Mouse (Mus musculus) liver, adult 2 months (tissue): ENCODE results near the gene Dydc1.

Experiments
- CTCF ChIP-seq: fragments of 200-500 bp; IDR thresholded peaks from 2 replicates; pipeline ENCODE4 v1.5.1; 2011; ENCODE audit warnings: low read depth, low read length, control low read depth
- POLR2A ChIP-seq: fragments of 200-500 bp; IDR thresholded peaks from 2 replicates; pipeline ENCODE4 v1.6.1; 2011; ENCODE audit warnings: low read length, control low read depth; ENCODE audit not compliant: insufficient read depth; ENCODE audit errors: extremely low read depth

DNA sequence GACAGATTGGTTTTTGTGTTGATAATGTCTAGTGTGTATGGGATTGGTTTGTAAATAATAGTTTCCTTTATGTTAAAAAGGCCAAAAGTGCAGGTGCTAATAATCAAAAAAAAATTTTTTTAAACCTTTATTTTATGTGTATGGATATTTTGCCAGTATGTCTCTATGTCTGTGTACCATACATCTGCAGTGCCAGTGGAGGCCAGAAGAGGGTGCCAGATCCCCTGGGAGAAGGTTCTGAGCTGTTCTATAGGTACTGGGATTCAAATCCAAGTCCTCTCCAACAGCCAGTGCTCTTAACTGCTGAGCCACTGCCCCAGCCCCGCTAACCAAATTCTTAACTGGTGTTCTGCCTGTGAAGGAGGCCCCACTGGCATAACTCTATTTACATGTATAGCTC, 14.8 kb downstream of the Dydc1 start:
- peak; percentile 63; the same call in 1 of the 2 replicates for TF ChIP-seq CTCF
- no peak for TF ChIP-seq POLR2A
